ENCODE assay signal across 19 mouse cellular contexts in the genomic region with DNA sequence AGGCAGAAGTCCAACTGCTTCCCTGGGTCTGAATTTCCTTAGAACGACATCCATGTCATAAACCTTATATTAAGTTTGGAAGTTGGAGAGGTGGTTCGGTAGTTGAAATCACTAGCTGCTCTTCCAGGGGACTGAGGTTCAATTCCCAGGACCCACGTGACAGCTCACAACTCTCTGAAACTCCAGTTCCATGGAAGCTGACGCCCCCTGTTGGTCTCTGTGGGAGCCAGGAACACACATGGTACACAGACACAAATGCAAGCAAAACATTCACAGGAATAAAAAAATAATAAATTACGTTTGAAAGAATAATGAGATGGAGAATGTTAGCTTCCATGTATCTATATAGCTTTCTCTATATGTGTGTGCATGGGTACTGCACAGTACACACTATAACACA. TPM values are rescaled to one million over a fixed set of nuclear protein-coding genes. Genes with fewer than 3 reads are reported as not detected.
DNase-seq lines count a peak whose midpoint lies in the region; ATAC-seq and TF ChIP-seq lines count a peak whose summit lies in the region.
"Had no signal": no experiment of that assay in that cellular context is flagged by ENCODE, and none has a peak within 500 bp of the region (broad histone marks: within the 10 kb centered on the region; RNA-seq: fewer than 3 reads in every experiment).

No protein-coding gene starts in this region.

- no peak for ATAC-seq in lung, embryonic 15.5 days (ENCODE audit: borderline replicate concordance, extremely low read depth, low FRiP score, low TSS enrichment)
- ATAC-seq in stomach, embryonic 16.5 days (ENCODE audit: insufficient read depth, low FRiP score) = no peak
- ATAC-seq: hindbrain, embryonic 16.5 days had no signal

- no peak for TF ChIP-seq POLR2A in kidney, adult 2 months (IDR thresholded peaks at IDR 0.05; ENCODE audit: low read depth, low read length)

- 0 out of 2 replicates have a peak, but pooled peaks have one; percentile 3 for TF ChIP-seq CTCF in kidney, adult 2 months (conservative IDR thresholded peaks at IDR 0.05; ENCODE audit: insufficient read depth, insufficient read length, low read depth, low read length)

- H3K9ac ChIP-seq in lung, embryonic 15.5 days = no peak overlapping the region
- no peak overlapping the region for H3K9ac ChIP-seq in stomach, embryonic 16.5 days (ENCODE audit: low read length)
- H3K9ac ChIP-seq: embryonic facial prominence, embryonic 15.5 days; neural tube, embryonic 12.5 days had no signal

- H3K27ac ChIP-seq in kidney, adult 2 months (ENCODE audit: insufficient read depth, low read depth, low read length) = no peak overlapping the region
- H3K27ac ChIP-seq in lung, embryonic 15.5 days = peak overlapping the region; percentile 65
- H3K27ac ChIP-seq in stomach, embryonic 16.5 days (ENCODE audit: low read length) = peak overlapping the region; percentile 48; the same call in 1 of the 2 replicates
- H3K27ac ChIP-seq: heart, embryonic 13.5 days; limb, embryonic 10.5 days; neural tube, embryonic 12.5 days had no signal

- H3K36me3 ChIP-seq in kidney, adult 2 months (ENCODE audit: control insufficient read depth, insufficient read depth, low read length) = no peaks in the 10 kb centered on the region
- H3K36me3 ChIP-seq in lung, embryonic 15.5 days = no peaks in the 10 kb centered on the region
- H3K36me3 ChIP-seq in stomach, embryonic 16.5 days (ENCODE audit: control insufficient read depth, insufficient read depth, low read length) = no peaks in the 10 kb centered on the region
- H3K36me3 ChIP-seq: embryonic facial prominence, embryonic 15.5 days; forebrain, embryonic 10.5 days; heart, embryonic 13.5 days; limb, embryonic 10.5 days; neural tube, embryonic 12.5 days had no signal

- H3K4me3 ChIP-seq in kidney, adult 2 months (ENCODE audit: insufficient read depth, low read depth, low read length) = no peak overlapping the region
- H3K4me3 ChIP-seq in lung, embryonic 15.5 days = no peak overlapping the region
- H3K4me3 ChIP-seq in stomach, embryonic 16.5 days (replicated peaks; ENCODE audit: low read length) = no peak overlapping the region
- H3K4me3 ChIP-seq: embryonic facial prominence, embryonic 15.5 days; forebrain, embryonic 10.5 days; heart, embryonic 13.5 days; limb, embryonic 10.5 days; neural tube, embryonic 12.5 days had no signal

- no peak overlapping the region for H3K4me2 ChIP-seq in lung, embryonic 15.5 days
- no peak overlapping the region for H3K4me2 ChIP-seq in stomach, embryonic 16.5 days (ENCODE audit: low read depth, low read length)
- H3K4me2 ChIP-seq: embryonic facial prominence, embryonic 15.5 days; heart, embryonic 13.5 days; neural tube, embryonic 12.5 days had no signal

- peaks cover 12% of the 10 kb centered on the region for H3K4me1 ChIP-seq in kidney, adult 2 months (ENCODE audit: control insufficient read depth, insufficient read depth, low read length)
- peaks cover 47% of the 10 kb centered on the region for H3K4me1 ChIP-seq in lung, embryonic 15.5 days
- H3K4me1 ChIP-seq in stomach, embryonic 16.5 days (ENCODE audit: control insufficient read depth, insufficient read depth, low read length) = peaks cover 14% of the 10 kb centered on the region

- no peak for DNase-seq in kidney, adult 2 months
- no peak for DNase-seq in kidney, postnatal 25 days
- DNase-seq in lung, postnatal 14 days = no peak
- peak; percentile 90 for DNase-seq in R1 (ENCODE audit: low read depth, low spot score)
- DNase-seq in layer of hippocampus, postnatal 36 days = no peak
- no peak for DNase-seq in urinary bladder, postnatal 14 days (ENCODE audit: low spot score)
- DNase-seq: adrenal gland, postnatal 36 days; cerebellum, adult 2 months; heart, postnatal 4 days; kidney, adult 18-20 months; thymus, postnatal 14 days had no signal

- H3K27me3 ChIP-seq in kidney, adult 2 months (replicated peaks; ENCODE audit: control insufficient read depth, insufficient read depth, low read length) = no peaks in the 10 kb centered on the region
- no peaks in the 10 kb centered on the region for H3K27me3 ChIP-seq in lung, embryonic 15.5 days
- no peaks in the 10 kb centered on the region for H3K27me3 ChIP-seq in stomach, embryonic 16.5 days (ENCODE audit: control insufficient read depth, insufficient read depth, low read length)
- H3K27me3 ChIP-seq: embryonic facial prominence, embryonic 15.5 days; heart, embryonic 13.5 days had no signal

- H3K9me3 ChIP-seq in lung, embryonic 15.5 days = no peaks in the 10 kb centered on the region
- no peaks in the 10 kb centered on the region for H3K9me3 ChIP-seq in stomach, embryonic 16.5 days (replicated peaks; ENCODE audit: control insufficient read depth, low read length)
- H3K9me3 ChIP-seq: embryonic facial prominence, embryonic 15.5 days; forebrain, embryonic 10.5 days; heart, embryonic 13.5 days; limb, embryonic 10.5 days; neural tube, embryonic 12.5 days had no signal

- WGBS in kidney, adult 2 months = 95% methylated on average over 5 of the region's 5 CpGs
- 69% methylated on average over 5 of the region's 5 CpGs for WGBS in lung, embryonic 15.5 days
- WGBS in stomach, embryonic 16.5 days = 86% methylated on average over 5 of the region's 5 CpGs

RNA-seq across cellular contexts. Expression of gene Cradd, which starts 16.0 kb away (rescaled TPM):
- 20.0 and 22.5 TPM in 2 replicates for polyA plus RNA-seq in kidney, adult 2 months (2012; rRNA removed)
- polyA plus RNA-seq in lung, embryonic 15.5 days (2015; fragmentation: Nextera tagmentation; extraction: Ambion mirVana) = 12.7 and 12.9 TPM in 2 replicates
- 9.8 and 10.7 TPM in 2 replicates for polyA plus RNA-seq in stomach, embryonic 16.5 days (2015; fragmentation: Nextera tagmentation; extraction: Ambion mirVana)
- total RNA-seq in layer of hippocampus, postnatal 36 days (2021) = 1 to 10 TPM; 5.5 to 5.6 TPM
